Mouse (Mus musculus) limb, embryonic 12.5 days (tissue): ENCODE measurements at regions not wholly inside any gene's neighbourhood (a gene's known extent, or its start where the extent isn't known, plus 50 kb on each side); places are given as distances from the start of the nearest gene placed in this dataset.

ENCODE experiments used
- ATAC-seq: fragments of 200-750 bp; cut with Nextera tagmentation; 2 replicates; pipeline ENCODE4 v1.8.0; 2017; ENCODE audit warnings: low read depth, moderate TSS enrichment; ENCODE audit not compliant: insufficient number of reproducible peaks, insufficient read depth, low FRiP score, low TSS enrichment
- H3K27ac ChIP-seq: fragments of 300-500 bp; sonication (generic); 2 replicates; pipeline ENCODE4 v1.5.1; 2016; ENCODE audit warnings: mild to moderate bottlenecking, moderate library complexity
- H3K27me3 ChIP-seq: fragments of 300-500 bp; sonication (generic); 2 replicates; pipeline ENCODE4 v1.6.1; 2016; ENCODE audit warnings: mild to moderate bottlenecking, moderate library complexity
- H3K36me3 ChIP-seq: fragments of 300-500 bp; sonication (generic); 2 replicates; pipeline ENCODE4 v1.6.1; 2016; ENCODE audit warnings: mild to moderate bottlenecking, moderate library complexity
- H3K4me1 ChIP-seq: fragments of 300-500 bp; sonication (generic); replicated peaks from 2 replicates; pipeline ENCODE4 v1.6.1; 2016
- H3K4me2 ChIP-seq: fragments of 300-500 bp; sonication (generic); 2 replicates; pipeline ENCODE4 v1.6.1; 2016; ENCODE audit warnings: mild to moderate bottlenecking, moderate library complexity
- H3K4me3 ChIP-seq: fragments of 300-500 bp; sonication (generic); replicated peaks from 2 replicates; pipeline ENCODE4 v1.5.1; 2016; ENCODE audit warnings: mild to moderate bottlenecking
- H3K9ac ChIP-seq: fragments of 300-500 bp; sonication (generic); replicated peaks from 2 replicates; pipeline ENCODE4 v1.6.1; 2016; ENCODE audit warnings: mild to moderate bottlenecking, moderate library complexity
- H3K9me3 ChIP-seq: fragments of 300-500 bp; sonication (generic); 2 replicates; pipeline ENCODE4 v1.6.1; 2016; ENCODE audit warnings: mild to moderate bottlenecking, moderate library complexity
- WGBS: fragments of 180-500 bp; shearing (Covaris S2); methylation state at CpG from one replicate; pipeline ENCODE4 v1.1.7; 2016; 5-methylcytosine and 5-hydroxymethylcytosine counted together

- Histone ChIP-seq H3K4me1 (peaks cover 29% of the 10 kb centered on the region), H3K9ac (no peak overlapping the region), H3K4me3 (no peak overlapping the region), H3K27ac (peak overlapping the region; percentile 80), H3K9me3 (no peaks in the 10 kb centered on the region), H3K36me3 (no peaks in the 10 kb centered on the region), H3K4me2 (no peak overlapping the region), H3K27me3 (no peaks in the 10 kb centered on the region)
- ATAC-seq = no peak
- 83% methylated on average over 4 of the region's 4 CpGs for WGBS
These were observed 133.0 kb downstream of the Zfp706 start for GRCm38 (mm10) chr15:36874555-36874954.

- H3K9ac ChIP-seq = no peak overlapping the region
- no peaks in the 10 kb centered on the region for H3K27me3 ChIP-seq
- peaks cover 35% of the 10 kb centered on the region for H3K4me1 ChIP-seq
- 0 out of 2 replicates have a peak, but pooled peaks have one; percentile 20 for ATAC-seq
- 55% methylated on average over 5 of the region's 5 CpGs for WGBS
- H3K4me3 ChIP-seq = no peak overlapping the region
- 0 out of 2 replicates have a peak overlapping the region, but pooled peaks have one; percentile 3 for H3K4me2 ChIP-seq
- no peaks in the 10 kb centered on the region for H3K36me3 ChIP-seq
- H3K9me3 ChIP-seq = no peaks in the 10 kb centered on the region
- peak overlapping the region; percentile 80 for H3K27ac ChIP-seq
These were observed 133.7 kb downstream of the Zfp706 start for GRCm38 (mm10) chr15:36873884-36874243.

- no peak overlapping the region for H3K4me3 ChIP-seq
- H3K36me3 ChIP-seq = no peaks in the 10 kb centered on the region
These were observed 134.3 kb downstream of the Zfp706 start for GRCm38 (mm10) chr15:36873058-36873883.

GRCm38 (mm10) chr15:36872566-36872965 is 135.0 kb downstream of the Zfp706 start:
- Histone ChIP-seq H3K4me1 (peaks cover 33% of the 10 kb centered on the region), H3K36me3 (no peaks in the 10 kb centered on the region), H3K27me3 (no peaks in the 10 kb centered on the region), H3K9ac (no peak overlapping the region), H3K4me3 (no peak overlapping the region), H3K4me2 (no peak overlapping the region), H3K9me3 (no peaks in the 10 kb centered on the region), H3K27ac (0 out of 2 replicates have a peak overlapping the region, but pooled peaks have one; percentile 80)
- 95% methylated on average over 2 of the region's 2 CpGs for WGBS
- no peak for ATAC-seq

More at GRCm38 (mm10) chr15:36873058-36873883, 134.3 kb downstream of the Zfp706 start:
- Histone ChIP-seq H3K9ac (no peak overlapping the region), H3K9me3 (no peaks in the 10 kb centered on the region), H3K27me3 (no peaks in the 10 kb centered on the region), H3K27ac (peak overlapping the region; percentile 80), H3K4me1 (peaks cover 35% of the 10 kb centered on the region), H3K4me2 (0 out of 2 replicates have a peak overlapping the region, but pooled peaks have one; percentile 3)
- ATAC-seq = peak; percentile 49; the same call in 1 of the 2 replicates
- 30% methylated on average over 10 of the region's 10 CpGs for WGBS

- H3K4me3 ChIP-seq = no peak overlapping the region
- no peaks in the 10 kb centered on the region for H3K9me3 ChIP-seq
- H3K4me2 ChIP-seq = no peak overlapping the region
- no peak overlapping the region for H3K9ac ChIP-seq
- 94% methylated on average over 7 of the region's 7 CpGs for WGBS
- H3K36me3 ChIP-seq = no peaks in the 10 kb centered on the region
- no peaks in the 10 kb centered on the region for H3K27me3 ChIP-seq
- H3K4me1 ChIP-seq = peaks cover 26% of the 10 kb centered on the region
- no peak for ATAC-seq
- no peak overlapping the region for H3K27ac ChIP-seq
These were observed 136.9 kb downstream of the Zfp706 start for GRCm38 (mm10) chr15:36870717-36871116.

- H3K9me3 ChIP-seq = no peaks in the 10 kb centered on the region
- no peaks in the 10 kb centered on the region for H3K27me3 ChIP-seq
- no peak overlapping the region for H3K4me2 ChIP-seq
- 92% methylated on average over 9 of the region's 9 CpGs for WGBS
- no peak overlapping the region for H3K4me3 ChIP-seq
- no peak for ATAC-seq
- H3K4me1 ChIP-seq = peaks cover 24% of the 10 kb centered on the region
- no peak overlapping the region for H3K9ac ChIP-seq
- no peak overlapping the region for H3K27ac ChIP-seq
- H3K36me3 ChIP-seq = no peaks in the 10 kb centered on the region
These were observed 137.5 kb downstream of the Zfp706 start for GRCm38 (mm10) chr15:36870094-36870493.

- H3K27me3 ChIP-seq = no peaks in the 10 kb centered on the region
- ATAC-seq = no peak
- H3K4me2 ChIP-seq = no peak overlapping the region
- H3K9me3 ChIP-seq = no peaks in the 10 kb centered on the region
- H3K27ac ChIP-seq = no peak overlapping the region
- no peaks in the 10 kb centered on the region for H3K36me3 ChIP-seq
- H3K4me1 ChIP-seq = 0 out of 2 replicates have a peak, but pooled peaks cover 6% of the 10 kb centered on the region
- no peak overlapping the region for H3K9ac ChIP-seq
- H3K4me3 ChIP-seq = no peak overlapping the region
- WGBS = 50% methylated on average over 1 of the region's 1 CpGs
These were observed 141.5 kb downstream of the Zfp706 start for GRCm38 (mm10) chr15:36866088-36866487.

GRCm38 (mm10) chr15:36865332-36865731 is 142.2 kb downstream of the Zfp706 start:
- Histone ChIP-seq H3K4me2 (no peak overlapping the region), H3K4me1 (0 out of 2 replicates have a peak, but pooled peaks cover 6% of the 10 kb centered on the region), H3K27ac (no peak overlapping the region), H3K36me3 (no peaks in the 10 kb centered on the region), H3K9me3 (no peaks in the 10 kb centered on the region), H3K4me3 (no peak overlapping the region), H3K27me3 (no peaks in the 10 kb centered on the region), H3K9ac (no peak overlapping the region)
- WGBS = 74% methylated on average over 3 of the region's 3 CpGs
- no peak for ATAC-seq

GRCm38 (mm10) chr15:36864046-36864445 is 143.5 kb downstream of the Zfp706 start:
- H3K36me3 ChIP-seq = no peaks in the 10 kb centered on the region
- H3K9ac ChIP-seq = no peak overlapping the region
- 0 out of 2 replicates have a peak, but pooled peaks cover 2% of the 10 kb centered on the region for H3K4me1 ChIP-seq
- no peak for ATAC-seq
- no peak overlapping the region for H3K27ac ChIP-seq
- 69% methylated on average over 2 of the region's 2 CpGs for WGBS
- no peaks in the 10 kb centered on the region for H3K27me3 ChIP-seq
- no peaks in the 10 kb centered on the region for H3K9me3 ChIP-seq
- no peak overlapping the region for H3K4me3 ChIP-seq
- no peak overlapping the region for H3K4me2 ChIP-seq

GRCm38 (mm10) chr15:36858711-36859110 is 148.9 kb downstream of the Zfp706 start:
- H3K27ac ChIP-seq = no peak overlapping the region
- no peak overlapping the region for H3K4me2 ChIP-seq
- no peaks in the 10 kb centered on the region for H3K36me3 ChIP-seq
- H3K27me3 ChIP-seq = no peaks in the 10 kb centered on the region
- no peaks in the 10 kb centered on the region for H3K4me1 ChIP-seq
- H3K9me3 ChIP-seq = no peaks in the 10 kb centered on the region
- no peak for ATAC-seq
- H3K4me3 ChIP-seq = no peak overlapping the region
- WGBS = 78% methylated on average over 4 of the region's 4 CpGs
- H3K9ac ChIP-seq = no peak overlapping the region

GRCm38 (mm10) chr15:36857622-36858021 is 150.0 kb downstream of the Zfp706 start:
- no peak for ATAC-seq
- no peaks in the 10 kb centered on the region for H3K27me3 ChIP-seq
- no peak overlapping the region for H3K9ac ChIP-seq
- H3K27ac ChIP-seq = no peak overlapping the region
- H3K9me3 ChIP-seq = no peaks in the 10 kb centered on the region
- no peak overlapping the region for H3K4me2 ChIP-seq
- no peaks in the 10 kb centered on the region for H3K36me3 ChIP-seq
- 85% methylated on average over 1 of the region's 1 CpGs for WGBS
- H3K4me3 ChIP-seq = no peak overlapping the region
- no peaks in the 10 kb centered on the region for H3K4me1 ChIP-seq
